Mouse (Mus musculus): ENCODE results near the gene Adk. TPM values are rescaled to one million over a fixed set of nuclear protein-coding genes. Genes with fewer than 3 reads are reported as not detected.

Gene Adk
- total and polyA plus RNA-seq, 3 experiments: 47.9 to 129 (median 59.0) TPM

DNA sequence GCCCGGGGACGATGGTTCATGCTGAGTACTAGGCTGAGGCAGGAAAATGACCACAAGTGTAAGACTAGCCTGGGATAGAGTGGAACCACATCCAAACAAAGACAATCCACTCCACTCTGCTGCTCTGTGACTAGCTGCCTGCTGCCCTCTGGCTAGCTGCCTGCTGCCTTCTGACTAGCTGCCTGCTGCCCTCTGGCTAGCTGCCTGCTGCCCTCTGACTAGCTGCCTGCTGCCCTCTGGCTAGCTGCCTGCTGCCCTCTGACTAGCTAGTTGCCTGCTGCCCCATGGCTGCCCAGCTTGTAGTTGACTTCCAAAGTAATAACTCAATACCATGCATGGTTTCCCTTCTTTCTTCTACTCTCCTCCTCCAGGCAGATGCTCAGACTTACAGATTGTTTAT, 424.8 kb downstream of the Adk start:
- in situ Hi-C loops (cut with MboI; ENCODE audit: low pct_ligation_motif_present, low pct_unique_long_range_greater_than_20kb, low sequenced_read_pairs): loop anchor here (25.0 kb wide), 1 partner anchor 260 kb away; no protein-coding TSS in a partner anchor
- dilution Hi-C loops (cut with MboI; ENCODE audit: extremely low pct_ligation_motif_present, extremely low pct_unique_long_range_greater_than_20kb, low sequenced_read_pairs): no loop called here
- no peak overlapping the region for H3K9ac ChIP-seq (ENCODE audit: insufficient read depth, low read depth)

DNA sequence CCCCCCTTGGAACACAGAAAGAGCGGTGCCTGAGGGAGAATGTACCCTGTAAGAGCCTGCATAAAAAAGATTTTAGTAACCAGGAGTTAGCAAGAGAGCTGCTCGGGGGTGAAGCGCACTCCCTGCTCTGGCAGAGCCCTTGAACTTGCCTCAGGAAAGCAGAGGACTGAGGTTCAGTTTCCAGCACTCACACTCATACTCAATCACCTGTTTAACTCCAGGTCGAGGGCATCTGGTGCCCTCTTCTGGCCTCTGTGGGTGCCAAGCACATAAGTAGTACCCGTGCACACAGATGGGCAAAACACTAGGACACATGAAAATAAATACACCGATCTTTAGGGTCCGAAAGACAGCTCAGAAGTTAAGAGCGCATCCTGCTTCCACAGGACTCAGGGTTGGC, 427.2 kb downstream of the Adk start:
- H3K36me3 ChIP-seq (replicated peaks in 1 of 2; ENCODE audit: control insufficient read depth in 1 of 2, insufficient read depth in 1 of 2, low read length in 1 of 2): no peaks in the 10 kb centered on the region
- peaks cover 3% of the 10 kb centered on the region for H3K9me3 ChIP-seq (replicated peaks; ENCODE audit: low read length)
- in situ Hi-C loops (cut with MboI; ENCODE audit: low pct_ligation_motif_present, low pct_unique_long_range_greater_than_20kb, low sequenced_read_pairs) (loop anchor here (25.0 kb wide), 1 partner anchor 258 kb away; no protein-coding TSS in a partner anchor), dilution Hi-C loops (cut with MboI; ENCODE audit: extremely low pct_ligation_motif_present, extremely low pct_unique_long_range_greater_than_20kb, low sequenced_read_pairs) (no loop called here)
- no peaks in the 10 kb centered on the region for H3K27me3 ChIP-seq (replicated peaks)
- no peak overlapping the region for H3K4me3 ChIP-seq (replicated peaks in 1 of 3; ENCODE audit: low read depth in 2 of 3, low read length in 2 of 3, poor library complexity in 1 of 3)
- peaks cover 3 to 10% of the 10 kb centered on the region in 2 experiments for H3K4me1 ChIP-seq (ENCODE audit: control insufficient read depth in 1 of 2, insufficient read depth in 2 of 2)
- H3K4me2 ChIP-seq (ENCODE audit: insufficient read depth, low read depth, poor library complexity, severe bottlenecking): no peak overlapping the region
- TF ChIP-seq CTCF (conservative IDR thresholded peaks at IDR 0.05 in 1 of 2, IDR thresholded peaks at IDR 0.05 in 1 of 2; ENCODE audit: low read depth in 2 of 2, low read length in 2 of 2): peak in 1 of 2 experiments; percentile 20; a peak in 1 of 4 replicates
- TF ChIP-seq ZNF384 (IDR thresholded peaks at IDR 0.05; ENCODE audit: low read depth, low read length): no peak
- no peak overlapping the region for H3K27ac ChIP-seq (ENCODE audit: insufficient read depth, low read depth)
- no peak overlapping the region for H3K9ac ChIP-seq (ENCODE audit: insufficient read depth, low read depth)
- no peak for DNase-seq (ENCODE audit: extremely low read depth)
- H3K79me2 ChIP-seq (replicated peaks; ENCODE audit: control insufficient read depth, extremely low read depth, insufficient read depth, poor library complexity, severe bottlenecking): peaks cover 9% of the 10 kb centered on the region

More for the DNA sequence above, 424.8 kb downstream of the Adk start:
- Histone ChIP-seq H3K27me3 (replicated peaks) (no peaks in the 10 kb centered on the region), H3K27ac (ENCODE audit: insufficient read depth, low read depth) (no peak overlapping the region), H3K79me2 (replicated peaks; ENCODE audit: control insufficient read depth, extremely low read depth, insufficient read depth, poor library complexity, severe bottlenecking) (peaks cover 3% of the 10 kb centered on the region; the same call in 1 of the 2 replicates), H3K4me2 (ENCODE audit: insufficient read depth, low read depth, poor library complexity, severe bottlenecking) (no peak overlapping the region), H3K4me1 (ENCODE audit: control insufficient read depth in 1 of 2, insufficient read depth in 2 of 2) (peaks cover 0 to 4% of the 10 kb centered on the region in 2 experiments; a peak in 2 of 4 replicates), H3K4me3 (replicated peaks in 1 of 3; ENCODE audit: low read depth in 2 of 3, low read length in 2 of 3, poor library complexity in 1 of 3) (no peak overlapping the region), H3K9me3 (replicated peaks; ENCODE audit: low read length) (peaks cover 3% of the 10 kb centered on the region), H3K36me3 (replicated peaks in 1 of 2; ENCODE audit: control insufficient read depth in 1 of 2, insufficient read depth in 1 of 2, low read length in 1 of 2) (no peaks in the 10 kb centered on the region)
- DNase-seq (ENCODE audit: extremely low read depth): no peak
- TF ChIP-seq CHD1 (IDR thresholded peaks at IDR 0.05; ENCODE audit: low read depth, low read length) (no peak), CTCF (conservative IDR thresholded peaks at IDR 0.05 in 1 of 2, IDR thresholded peaks at IDR 0.05 in 1 of 2; ENCODE audit: low read depth in 2 of 2, low read length in 2 of 2) (no peak), BHLHE40 (IDR thresholded peaks at IDR 0.05; ENCODE audit: low read depth, low read length) (no peak), TCF12 (IDR thresholded peaks at IDR 0.05; ENCODE audit: low read depth, low read length) (no peak), EP300 (IDR thresholded peaks at IDR 0.05; ENCODE audit: low read length) (no peak), MXI1 (IDR thresholded peaks at IDR 0.05; ENCODE audit: low read depth, low read length) (no peak), MAFK (IDR thresholded peaks at IDR 0.05; ENCODE audit: insufficient replicate concordance, low read length) (no peak), MAZ (IDR thresholded peaks at IDR 0.05; ENCODE audit: low read depth, low read length) (no peak), SMC3 (IDR thresholded peaks at IDR 0.05; ENCODE audit: low read depth, low read length) (no peak), HCFC1 (IDR thresholded peaks at IDR 0.05; ENCODE audit: low read depth, low read length) (no peak), ZC3H11A (IDR thresholded peaks at IDR 0.05; ENCODE audit: low read depth, low read length) (no peak), SIN3A (IDR thresholded peaks at IDR 0.05; ENCODE audit: low read length) (no peak), ZKSCAN1 (IDR thresholded peaks at IDR 0.05; ENCODE audit: borderline replicate concordance, low read depth, low read length) (no peak), ZNF384 (IDR thresholded peaks at IDR 0.05; ENCODE audit: low read depth, low read length) (no peak), MAX (IDR thresholded peaks at IDR 0.05; ENCODE audit: low read length) (no peak)

Measured in CH12.LX (cell line).